Mouse (Mus musculus): ENCODE measurements around the gene Cntn2. TPM values are rescaled to one million over a fixed set of nuclear protein-coding genes. Genes with fewer than 3 reads are reported as not detected.

The Cntn2 gene
- polyA plus RNA-seq, 1 experiment from 2014 or later: 18.7 TPM

DNA sequence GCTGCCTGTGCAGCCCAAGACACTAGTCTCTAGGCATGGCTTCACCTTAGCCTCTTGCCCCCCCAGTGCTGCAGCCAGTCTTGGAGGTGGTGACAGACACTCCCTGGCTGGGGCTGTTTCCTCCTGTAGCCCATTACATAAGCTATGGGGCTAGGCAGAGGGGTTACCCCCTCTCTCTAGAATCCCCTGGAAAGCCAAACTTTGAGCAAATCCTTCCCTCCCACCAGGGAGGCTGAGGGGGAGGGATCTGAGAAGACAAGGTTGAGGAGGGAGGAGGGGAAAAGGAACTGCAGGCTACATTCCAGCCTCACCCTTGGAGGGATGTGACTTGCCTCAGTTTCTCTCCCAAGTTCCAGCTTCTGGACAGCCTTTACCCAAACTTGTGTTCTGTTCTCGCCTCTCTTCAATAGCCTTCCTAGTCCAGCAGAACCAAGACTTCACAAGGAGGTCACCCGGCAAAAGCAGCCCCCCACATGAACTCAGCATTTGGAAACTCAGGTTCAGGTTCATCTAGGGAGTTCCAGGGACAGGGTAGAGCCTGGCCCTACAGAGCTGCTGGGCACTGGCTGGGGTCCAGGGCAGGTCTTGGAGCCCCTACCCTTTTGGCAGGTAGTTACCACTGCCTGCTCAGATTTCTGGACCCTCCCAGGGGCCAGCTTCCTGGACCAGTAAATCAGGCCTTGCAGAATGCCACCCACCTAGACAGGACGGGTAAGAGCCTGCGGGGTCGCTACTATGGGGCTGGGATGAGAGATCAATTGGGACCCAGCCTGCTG is 1.0 kb downstream of the Cntn2 start:
- ATAC-seq (ENCODE audit: insufficient number of reproducible peaks, insufficient read depth, low FRiP score, low TSS enrichment): no peak
- Histone ChIP-seq H3K36me3 (no peaks in the 10 kb centered on the region), H3K27ac (no peak overlapping the region), H3K27me3 (peaks cover 64% of the 10 kb centered on the region), H3K9me3 (no peaks in the 10 kb centered on the region), H3K4me2 (replicated peaks) (peak overlapping the region; percentile 58), H3K4me3 (peak overlapping the region; percentile 34), H3K9ac (peak overlapping the region; percentile 19; the same call in 1 of the 2 replicates), H3K4me1 (peaks cover 23% of the 10 kb centered on the region)
- WGBS: 5% methylated on average over 5 of the region's 5 CpGs

DNA sequence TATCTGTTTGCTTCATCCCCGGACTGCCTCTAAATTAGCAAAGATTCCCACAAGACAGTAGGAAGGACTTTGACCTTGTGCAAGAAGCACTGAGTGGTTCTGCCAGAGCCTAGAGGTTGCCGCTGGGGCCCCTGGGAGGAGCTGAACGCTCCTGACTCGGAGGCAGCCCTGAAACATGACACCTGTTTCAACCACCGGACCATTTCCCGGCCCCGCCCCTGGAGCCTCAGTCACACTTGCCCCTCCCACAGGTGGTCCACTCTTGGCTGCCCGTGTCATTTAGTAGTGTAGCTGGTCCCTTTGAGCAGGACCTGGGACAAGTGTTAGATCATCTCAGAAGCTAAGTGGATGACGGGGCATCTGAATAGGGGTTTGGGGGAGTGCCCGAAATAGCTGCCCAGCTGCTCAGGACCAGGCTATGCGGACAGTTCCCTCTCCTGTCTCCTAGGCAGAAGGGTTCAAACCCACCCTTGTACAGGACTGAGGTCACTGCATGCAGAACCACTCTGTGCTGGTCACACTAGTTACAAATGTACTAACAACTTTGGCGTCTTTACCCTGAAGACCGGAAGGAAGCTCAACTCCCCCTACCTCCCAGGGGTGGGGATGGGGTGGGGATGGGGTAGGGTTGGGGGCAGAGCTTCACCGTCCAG is 1.8 kb downstream of the Cntn2 start:
- Histone ChIP-seq H3K4me3 (no peak overlapping the region), H3K27me3 (peaks cover 64% of the 10 kb centered on the region), H3K27ac (no peak overlapping the region), H3K4me2 (replicated peaks) (peak overlapping the region; percentile 23; the same call in 1 of the 2 replicates), H3K9me3 (no peaks in the 10 kb centered on the region), H3K9ac (no peak overlapping the region), H3K36me3 (no peaks in the 10 kb centered on the region), H3K4me1 (peaks cover 23% of the 10 kb centered on the region)
- no peak; the same call in 1 of the 2 replicates for ATAC-seq (ENCODE audit: insufficient number of reproducible peaks, insufficient read depth, low FRiP score, low TSS enrichment)
- 5% methylated on average over 14 of the region's 14 CpGs for WGBS

- H3K4me2 ChIP-seq (replicated peaks): 0 out of 2 replicates have a peak overlapping the region, but pooled peaks have one; percentile 23
Observed at GRCm38 (mm10) chr1:132540701-132541100, 2.4 kb downstream of the Cntn2 start.

GRCm38 (mm10) chr1:132537736-132538135 is 5.3 kb downstream of the Cntn2 start:
- no peak overlapping the region for H3K4me3 ChIP-seq
- peaks cover 36% of the 10 kb centered on the region for H3K4me1 ChIP-seq
- H3K9me3 ChIP-seq: no peaks in the 10 kb centered on the region
- H3K27ac ChIP-seq: no peak overlapping the region
- H3K9ac ChIP-seq: no peak overlapping the region
- peaks cover 57% of the 10 kb centered on the region for H3K27me3 ChIP-seq
- no peak for ATAC-seq (ENCODE audit: insufficient number of reproducible peaks, insufficient read depth, low FRiP score, low TSS enrichment)
- WGBS: 82% methylated on average over 5 of the region's 5 CpGs
- no peak overlapping the region for H3K4me2 ChIP-seq (replicated peaks)
- no peaks in the 10 kb centered on the region for H3K36me3 ChIP-seq

More at GRCm38 (mm10) chr1:132540701-132541100, 2.4 kb downstream of the Cntn2 start:
- peaks cover 23% of the 10 kb centered on the region for H3K4me1 ChIP-seq
- H3K9ac ChIP-seq: no peak overlapping the region
- no peaks in the 10 kb centered on the region for H3K9me3 ChIP-seq
- 58% methylated on average over 7 of the region's 7 CpGs for WGBS
- no peak overlapping the region for H3K4me3 ChIP-seq
- H3K27ac ChIP-seq: no peak overlapping the region
- ATAC-seq (ENCODE audit: insufficient number of reproducible peaks, insufficient read depth, low FRiP score, low TSS enrichment): no peak
- peaks cover 64% of the 10 kb centered on the region for H3K27me3 ChIP-seq
- no peaks in the 10 kb centered on the region for H3K36me3 ChIP-seq

DNA sequence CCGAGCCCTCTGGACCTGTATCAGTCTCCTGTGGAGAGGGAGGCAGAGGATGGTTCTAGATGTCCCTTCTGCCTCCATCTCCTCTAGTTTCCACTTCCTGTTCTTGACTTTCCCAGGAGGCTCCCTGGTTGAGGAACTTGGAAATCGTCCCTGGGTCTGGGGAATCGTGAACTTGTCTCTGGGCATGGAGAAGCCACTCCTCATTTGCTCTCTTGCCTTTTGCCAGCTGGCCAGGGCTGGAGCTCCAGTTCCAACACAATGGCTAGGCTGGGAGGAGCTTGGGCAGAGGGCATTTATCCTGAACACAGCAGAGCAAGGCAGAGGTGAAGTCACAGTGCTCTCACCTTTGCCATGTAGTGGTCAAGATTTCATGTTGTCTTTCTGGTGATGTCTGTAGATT is 6.6 kb downstream of the Cntn2 start:
- peaks cover 50% of the 10 kb centered on the region for H3K27me3 ChIP-seq
- no peaks in the 10 kb centered on the region for H3K9me3 ChIP-seq
- peaks cover 23% of the 10 kb centered on the region for H3K4me1 ChIP-seq
- ATAC-seq (ENCODE audit: insufficient number of reproducible peaks, insufficient read depth, low FRiP score, low TSS enrichment): no peak
- 85% methylated on average over 3 of the region's 3 CpGs for WGBS
- H3K4me2 ChIP-seq (replicated peaks): no peak overlapping the region
- no peak overlapping the region for H3K4me3 ChIP-seq
- no peak overlapping the region for H3K9ac ChIP-seq
- H3K27ac ChIP-seq: no peak overlapping the region
- H3K36me3 ChIP-seq: no peaks in the 10 kb centered on the region

DNA sequence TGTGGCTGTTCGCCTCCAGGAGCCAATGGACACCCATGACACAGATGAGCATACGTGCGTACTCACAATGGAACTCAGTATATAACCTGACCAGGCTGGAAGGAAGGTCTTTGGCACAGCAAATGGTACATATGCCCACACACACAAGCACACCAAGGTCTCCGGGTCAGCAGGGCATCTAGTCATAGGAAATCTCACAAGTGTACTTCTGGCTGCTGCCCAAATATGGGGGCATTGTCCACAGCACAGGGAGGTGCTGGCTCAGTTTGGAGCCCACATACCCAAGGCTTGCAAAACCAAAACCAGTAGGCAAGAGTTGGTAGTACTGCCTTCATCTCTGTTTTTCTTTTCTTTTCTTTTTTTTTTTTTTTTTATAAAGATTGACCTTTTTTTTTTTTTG is 7.5 kb downstream of the Cntn2 start:
- Histone ChIP-seq H3K27me3 (peaks cover 41% of the 10 kb centered on the region), H3K9ac (no peak overlapping the region), H3K36me3 (no peaks in the 10 kb centered on the region), H3K4me1 (peaks cover 23% of the 10 kb centered on the region), H3K4me3 (no peak overlapping the region), H3K4me2 (replicated peaks) (no peak overlapping the region), H3K9me3 (no peaks in the 10 kb centered on the region), H3K27ac (no peak overlapping the region)
- ATAC-seq (ENCODE audit: insufficient number of reproducible peaks, insufficient read depth, low FRiP score, low TSS enrichment): no peak
- 90% methylated on average over 4 of the region's 4 CpGs for WGBS

DNA sequence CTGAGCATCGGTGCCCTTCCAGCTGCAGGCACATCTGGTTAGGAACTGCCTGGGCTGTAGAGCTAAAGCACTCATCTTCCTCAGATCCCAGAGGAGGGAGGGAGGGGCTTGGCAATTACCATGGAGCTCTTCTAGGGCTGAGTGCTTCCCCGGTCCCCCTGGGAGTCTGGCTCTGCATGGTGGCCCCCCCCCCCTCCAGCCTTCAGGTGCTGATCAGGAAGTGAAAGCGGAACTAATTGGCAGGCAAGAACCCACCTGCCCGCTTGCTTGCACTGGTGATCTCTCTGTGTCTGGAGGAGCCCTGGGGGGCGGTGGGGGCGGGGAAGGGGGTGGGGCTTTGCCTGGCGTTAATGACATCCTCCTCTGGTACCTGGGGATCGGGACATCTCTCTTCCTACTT is 9.2 kb downstream of the Cntn2 start:
- Histone ChIP-seq H3K4me1 (peaks cover 25% of the 10 kb centered on the region), H3K36me3 (no peaks in the 10 kb centered on the region), H3K27ac (no peak overlapping the region), H3K27me3 (peaks cover 26% of the 10 kb centered on the region), H3K4me3 (no peak overlapping the region), H3K4me2 (replicated peaks) (peak overlapping the region; percentile 8), H3K9ac (no peak overlapping the region), H3K9me3 (no peaks in the 10 kb centered on the region)
- no peak; the same call in 1 of the 2 replicates for ATAC-seq (ENCODE audit: insufficient number of reproducible peaks, insufficient read depth, low FRiP score, low TSS enrichment)
- 5% methylated on average over 8 of the region's 8 CpGs for WGBS

DNA sequence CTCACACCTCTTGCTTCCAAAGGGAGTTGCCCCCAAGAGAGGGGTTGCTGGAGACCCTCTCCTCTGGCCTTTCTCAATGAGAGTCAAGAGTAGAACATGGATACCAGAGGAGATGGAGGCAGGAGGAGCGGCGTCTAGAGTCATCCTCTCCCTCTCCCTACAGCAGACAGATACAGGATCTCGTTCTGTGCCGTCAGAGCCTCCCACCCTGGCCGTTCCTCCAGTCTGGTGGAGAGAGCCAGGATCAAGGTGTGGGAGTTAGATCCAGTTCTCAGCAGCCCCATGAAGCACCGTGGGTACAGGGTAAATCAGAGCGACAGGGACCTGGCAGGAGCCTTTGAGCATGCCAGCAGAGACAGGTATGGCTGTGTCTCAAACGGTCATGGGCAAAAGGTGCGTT is 10.5 kb downstream of the Cntn2 start:
- no peak overlapping the region for H3K27ac ChIP-seq
- peaks cover 24% of the 10 kb centered on the region for H3K27me3 ChIP-seq
- H3K4me2 ChIP-seq (replicated peaks): no peak overlapping the region
- no peak for ATAC-seq (ENCODE audit: insufficient number of reproducible peaks, insufficient read depth, low FRiP score, low TSS enrichment)
- H3K36me3 ChIP-seq: no peaks in the 10 kb centered on the region
- no peaks in the 10 kb centered on the region for H3K9me3 ChIP-seq
- H3K9ac ChIP-seq: no peak overlapping the region
- 56% methylated on average over 9 of the region's 9 CpGs for WGBS
- H3K4me1 ChIP-seq: peaks cover 25% of the 10 kb centered on the region
- no peak overlapping the region for H3K4me3 ChIP-seq

DNA sequence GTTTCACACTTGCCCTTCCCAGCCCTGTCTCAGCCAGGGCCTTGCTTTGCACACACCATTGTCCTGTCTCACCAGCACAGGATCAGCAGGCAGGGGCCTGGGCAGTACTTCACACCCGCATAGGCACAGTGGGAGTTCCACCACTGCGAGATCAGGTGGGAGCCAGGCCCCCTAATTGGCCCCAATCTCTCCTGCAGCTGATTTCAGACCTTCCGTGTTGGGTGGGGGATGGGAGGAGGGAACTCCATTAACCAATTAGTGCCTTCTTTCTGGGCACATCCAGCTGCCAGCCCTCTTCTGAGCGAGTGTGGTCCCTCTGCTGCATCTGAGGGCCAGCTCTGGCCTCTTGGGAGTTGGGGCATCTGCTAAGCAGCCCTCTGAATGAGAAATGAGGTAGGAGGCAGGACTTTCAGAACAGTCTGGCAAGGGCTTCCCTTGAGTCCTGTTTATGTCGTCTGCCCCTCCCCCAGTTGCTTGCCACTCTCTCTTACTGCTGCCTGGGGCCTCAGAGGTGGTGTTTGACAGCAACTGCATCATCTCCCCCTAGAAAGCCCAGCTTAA is 12.3 kb downstream of the Cntn2 start:
- peaks cover 24% of the 10 kb centered on the region for H3K27me3 ChIP-seq
- 3% methylated on average over 5 of the region's 5 CpGs for WGBS

DNA sequence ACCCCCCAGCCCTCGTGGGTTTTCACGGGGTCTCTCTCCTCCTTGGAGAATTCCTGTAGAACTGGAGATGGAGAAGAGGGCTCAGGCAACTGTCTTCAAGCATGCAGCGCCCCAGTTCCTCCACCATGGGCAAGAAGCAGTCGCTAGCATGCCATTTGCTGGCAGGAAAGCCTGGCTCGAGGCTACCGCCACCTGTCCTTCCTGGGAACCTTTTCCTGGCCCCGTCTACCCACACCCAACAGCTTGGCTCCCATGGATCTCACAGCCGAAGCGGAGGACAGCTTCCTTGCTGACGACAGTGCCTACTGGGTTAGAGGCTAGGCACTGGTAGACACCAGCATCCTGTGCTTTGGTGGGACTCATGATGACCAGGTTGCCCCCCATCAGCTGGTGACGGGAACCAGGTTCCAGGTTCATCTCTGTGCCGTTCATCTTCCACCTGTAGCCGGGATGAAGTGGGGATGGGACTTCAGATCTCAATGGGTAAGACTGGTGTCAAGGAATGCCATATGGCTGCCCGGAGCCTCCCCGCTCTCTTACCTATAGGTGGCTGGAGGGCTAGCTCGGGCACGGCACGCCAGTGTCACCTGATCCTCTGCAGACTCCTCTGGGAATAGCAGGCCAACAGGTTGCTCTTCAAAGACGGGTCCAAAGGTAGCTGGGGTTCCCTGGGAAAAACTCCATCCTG is 14.3 kb downstream of the Cntn2 start:
- Histone ChIP-seq H3K4me2 (replicated peaks) (no peak overlapping the region), H3K9me3 (no peaks in the 10 kb centered on the region), H3K4me1 (peaks cover 19% of the 10 kb centered on the region), H3K27me3 (peaks cover 14% of the 10 kb centered on the region; the same call in 1 of the 2 replicates), H3K9ac (no peak overlapping the region), H3K27ac (no peak overlapping the region), H3K36me3 (no peaks in the 10 kb centered on the region), H3K4me3 (no peak overlapping the region)
- 84% methylated on average over 19 of the region's 19 CpGs for WGBS
- no peak for ATAC-seq (ENCODE audit: insufficient number of reproducible peaks, insufficient read depth, low FRiP score, low TSS enrichment)

More for the DNA sequence above, 12.3 kb downstream of the Cntn2 start:
- Histone ChIP-seq H3K36me3 (no peaks in the 10 kb centered on the region), H3K4me1 (peaks cover 25% of the 10 kb centered on the region), H3K4me2 (replicated peaks) (no peak overlapping the region), H3K9ac (no peak overlapping the region), H3K27ac (no peak overlapping the region), H3K9me3 (no peaks in the 10 kb centered on the region), H3K4me3 (no peak overlapping the region)
- peak; percentile 43 for ATAC-seq (ENCODE audit: insufficient number of reproducible peaks, insufficient read depth, low FRiP score, low TSS enrichment)

GRCm38 (mm10) chr1:132528071-132528470 is 15.0 kb downstream of the Cntn2 start:
- Histone ChIP-seq H3K9me3 (no peaks in the 10 kb centered on the region), H3K36me3 (no peaks in the 10 kb centered on the region), H3K27ac (no peak overlapping the region), H3K4me3 (no peak overlapping the region), H3K4me1 (peaks cover 12% of the 10 kb centered on the region), H3K4me2 (replicated peaks) (no peak overlapping the region), H3K27me3 (peaks cover 10% of the 10 kb centered on the region; the same call in 1 of the 2 replicates), H3K9ac (no peak overlapping the region)
- WGBS: 91% methylated on average over 13 of the region's 13 CpGs
- no peak for ATAC-seq (ENCODE audit: insufficient number of reproducible peaks, insufficient read depth, low FRiP score, low TSS enrichment)
